Mouse (Mus musculus) hematopoietic multipotent progenitor cell, adult 10-12 weeks (in vitro differentiated cells): ENCODE measurements around the gene Olfr1024. TPM values are rescaled to one million over a fixed set of nuclear protein-coding genes. Genes with fewer than 3 reads are reported as not detected.

Source experiments
- polyA plus RNA-seq: library from polyadenylated mRNA; stranded (reverse); fragments of >175 nt; gene quantifications from 2 replicates; pipeline ENCODE4 v1.2.3, GENCODE M21; 2012; ENCODE audit warnings: low replicate concordance

Olfr1024 gene
- polyA plus RNA-seq: not detected in 2 replicates

GRCm38 (mm10) chr2:85904952-85905351, at the start of gene Olfr1024:
Olfr1024 (minus strand) TSS chr2:85905052.

GRCm38 (mm10) chr2:85950137-85950536, 45.3 kb upstream of the Olfr1024 start, which contains the start of gene Olfr1028:
Olfr1028 (plus strand) TSS chr2:85950437.

GRCm38 (mm10) chr2:85921258-85921657, 16.4 kb upstream of the Olfr1024 start, which contains the start of gene Olfr1026:
Olfr1026 (plus strand) TSS chr2:85921558.

GRCm38 (mm10) chr2:85914893-85915292, 10.0 kb upstream of the Olfr1024 start, which contains the start of gene Olfr1025-ps1:
Olfr1025-ps1 (plus strand) TSS chr2:85915193.

GRCm38 (mm10) chr2:85885340-85885739, 19.5 kb downstream of the Olfr1024 start, which contains the start of gene Olfr1023:
Olfr1023 (plus strand) TSS chr2:85885640.

GRCm38 (mm10) chr2:85868294-85868693, 36.6 kb downstream of the Olfr1024 start, which contains the start of gene Olfr1022:
Olfr1022 (plus strand) TSS chr2:85868594.

Other genes starting within 250 kb of the Olfr1024 start
- not detected in 2 replicates for gene Olfr154, start 240.6 kb downstream of the Olfr1024 start, polyA plus RNA-seq
- not detected in 2 replicates for gene Olfr1006, start 226.3 kb downstream of the Olfr1024 start, polyA plus RNA-seq
- gene Olfr1008, start 215.6 kb downstream of the Olfr1024 start, polyA plus RNA-seq: not detected in 2 replicates
- not detected in 2 replicates for gene Olfr1009, start 189.6 kb downstream of the Olfr1024 start, polyA plus RNA-seq
- gene Olfr1012, start 142.3 kb downstream of the Olfr1024 start, polyA plus RNA-seq: not detected in 2 replicates
- not detected in 2 replicates for gene Olfr1013, start 138.0 kb downstream of the Olfr1024 start, polyA plus RNA-seq
- not detected in 2 replicates for gene Olfr1014, start 132.3 kb downstream of the Olfr1024 start, polyA plus RNA-seq
- gene Olfr1015, start 123.0 kb downstream of the Olfr1024 start, polyA plus RNA-seq: not detected in 2 replicates
- gene Olfr1016, start 102.5 kb downstream of the Olfr1024 start, polyA plus RNA-seq: not detected in 2 replicates
- not detected in 2 replicates for gene Olfr1018, start 86.6 kb downstream of the Olfr1024 start, polyA plus RNA-seq
- gene Olfr1019, start 59.6 kb downstream of the Olfr1024 start, polyA plus RNA-seq: not detected in 2 replicates
- gene Olfr1020, start 58.0 kb downstream of the Olfr1024 start, polyA plus RNA-seq: not detected in 2 replicates
- gene Olfr1022, start 36.5 kb downstream of the Olfr1024 start, polyA plus RNA-seq: not detected in 2 replicates
- not detected in 2 replicates for gene Olfr1023, start 19.4 kb downstream of the Olfr1024 start, polyA plus RNA-seq
- not detected in 2 replicates for gene Olfr1025-ps1, start 10.1 kb upstream of the Olfr1024 start, polyA plus RNA-seq
- gene Olfr1026, start 16.5 kb upstream of the Olfr1024 start, polyA plus RNA-seq: not detected in 2 replicates
- gene Olfr1028, start 45.4 kb upstream of the Olfr1024 start, polyA plus RNA-seq: not detected in 2 replicates
- gene Olfr1029, start 68.8 kb upstream of the Olfr1024 start, polyA plus RNA-seq: not detected in 2 replicates
- gene Olfr1030, start 74.2 kb upstream of the Olfr1024 start, polyA plus RNA-seq: not detected in 2 replicates
- not detected in 2 replicates for gene Olfr1031, start 85.3 kb upstream of the Olfr1024 start, polyA plus RNA-seq
- gene Olfr1032, start 100.5 kb upstream of the Olfr1024 start, polyA plus RNA-seq: not detected in 2 replicates
- gene Olfr1033, start 115.6 kb upstream of the Olfr1024 start, polyA plus RNA-seq: not detected in 2 replicates
- gene Olfr1034, start 140.8 kb upstream of the Olfr1024 start, polyA plus RNA-seq: not detected in 2 replicates
- not detected in 2 replicates for gene Olfr1036, start 168.9 kb upstream of the Olfr1024 start, polyA plus RNA-seq
- gene Olfr1037, start 182.3 kb upstream of the Olfr1024 start, polyA plus RNA-seq: not detected in 2 replicates
- not detected in 2 replicates for gene Olfr1039, start 230.9 kb upstream of the Olfr1024 start, polyA plus RNA-seq
- not detected in 2 replicates for gene Olfr1040, start 241.7 kb upstream of the Olfr1024 start, polyA plus RNA-seq